Mouse (Mus musculus) large intestine, adult 2 months (tissue): ENCODE measurements around the gene Polh. TPM values are rescaled to one million over a fixed set of nuclear protein-coding genes. Genes with fewer than 3 reads are reported as not detected.
A peak's percentile ranks its signal among the peaks of the same experiment; 100 is the strongest.

Experiments
- DNase-seq: peaks from one replicate; pipeline ENCODE4 v3.0.0-alpha.2; 2012; ENCODE audit warnings: low read depth, low spot score
- WGBS: fragments of 180-500 bp; shearing (Covaris S2); methylation state at CpG from one replicate; pipeline ENCODE4 v1.1.7; 2018; 5-methylcytosine and 5-hydroxymethylcytosine counted together
- polyA plus RNA-seq: library from polyadenylated mRNA; depleted of rRNA; stranded (reverse); fragments of >200 nt; gene quantifications from 2 replicates; pipeline ENCODE4 v1.2.3, GENCODE M21; 2012; rRNA removed

The Polh gene
- polyA plus RNA-seq: 4.2 and 4.4 TPM in 2 replicates

DNA sequence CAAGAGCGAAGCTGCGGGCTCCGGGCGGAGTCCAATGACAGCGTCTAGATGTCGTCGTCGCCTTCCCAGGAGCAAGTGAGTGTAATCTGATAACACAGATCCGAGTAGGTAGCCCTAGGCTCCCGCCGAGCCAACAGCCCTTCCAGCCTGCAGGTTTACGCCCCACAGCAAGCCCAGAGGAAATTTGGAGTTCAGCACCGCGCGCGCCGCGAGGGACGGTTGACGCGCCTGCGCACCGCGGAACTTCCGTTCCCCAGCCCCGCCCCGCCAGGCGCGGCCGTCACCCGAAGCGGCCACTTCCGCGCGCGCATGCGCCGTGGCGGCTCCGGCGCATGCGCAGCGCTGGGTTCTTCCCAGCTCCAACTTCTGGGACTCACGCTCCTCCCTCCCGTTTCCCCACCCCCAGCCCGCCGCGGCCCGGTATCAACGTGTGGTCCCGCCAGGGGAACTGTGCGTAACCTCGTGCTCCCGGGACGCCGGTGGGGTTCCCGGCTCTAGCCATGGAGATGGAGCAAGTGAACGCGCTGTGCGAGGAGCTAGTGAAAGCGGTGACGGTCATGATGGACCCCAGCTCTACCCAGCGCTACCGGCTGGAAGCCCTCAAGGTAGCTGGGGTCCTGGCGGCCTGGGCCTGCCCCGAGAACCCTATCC is at the start of gene Polh, which contains the start of gene Xpo5:
Polh (minus strand) TSS at position 225 of the 651 bp plus-strand sequence.
Xpo5 (plus strand) TSS at position 362 of the 651 bp plus-strand sequence.
- under 1% methylated on average over 65 of the region's 66 CpGs for WGBS

DNA sequence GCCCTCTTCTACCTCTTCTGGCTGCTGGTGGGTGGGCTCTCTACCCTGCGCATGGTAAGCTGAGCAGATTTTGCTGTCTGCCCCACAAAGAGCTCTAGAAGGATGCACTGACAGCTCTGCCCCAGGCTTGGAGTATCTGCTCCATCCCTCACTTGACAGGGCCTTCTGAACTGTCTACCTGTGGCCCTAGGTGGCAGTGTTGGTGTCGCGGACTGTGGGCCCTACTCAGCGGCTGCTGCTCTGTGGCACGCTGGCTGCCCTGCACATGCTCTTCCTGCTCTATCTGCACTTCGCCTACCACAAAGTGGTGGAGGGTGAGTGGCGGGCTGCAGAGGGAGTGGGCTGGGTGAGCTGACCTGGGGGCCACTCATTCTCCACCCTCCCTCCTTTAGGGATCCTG is 48.7 kb upstream of the Polh start:
- DNase-seq: no peak
- WGBS: 75% methylated on average over 7 of the region's 7 CpGs

More for the DNA sequence above, at the start of gene Polh, which contains the start of gene Xpo5:
- DNase-seq: peak; percentile 72

DNA sequence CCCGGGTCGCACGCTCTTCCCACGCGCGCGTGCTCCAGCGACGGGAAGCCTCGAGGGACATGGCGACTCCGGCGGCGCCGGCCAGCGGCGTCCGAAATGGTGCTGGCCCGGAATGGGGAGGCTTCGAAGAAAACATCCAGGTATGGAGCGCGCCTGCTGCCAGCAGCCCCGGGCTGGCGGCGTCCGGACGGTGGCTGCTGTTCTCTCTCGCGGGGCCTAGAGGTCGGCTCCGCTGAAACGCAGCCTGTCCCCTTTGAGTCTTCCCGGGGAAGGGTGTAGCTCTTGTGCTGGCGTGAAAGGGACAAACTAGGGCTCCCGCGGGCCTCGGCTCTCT is 45.7 kb upstream of the Polh start:
- no peak for DNase-seq
- WGBS: under 1% methylated on average over 37 of the region's 37 CpGs

DNA sequence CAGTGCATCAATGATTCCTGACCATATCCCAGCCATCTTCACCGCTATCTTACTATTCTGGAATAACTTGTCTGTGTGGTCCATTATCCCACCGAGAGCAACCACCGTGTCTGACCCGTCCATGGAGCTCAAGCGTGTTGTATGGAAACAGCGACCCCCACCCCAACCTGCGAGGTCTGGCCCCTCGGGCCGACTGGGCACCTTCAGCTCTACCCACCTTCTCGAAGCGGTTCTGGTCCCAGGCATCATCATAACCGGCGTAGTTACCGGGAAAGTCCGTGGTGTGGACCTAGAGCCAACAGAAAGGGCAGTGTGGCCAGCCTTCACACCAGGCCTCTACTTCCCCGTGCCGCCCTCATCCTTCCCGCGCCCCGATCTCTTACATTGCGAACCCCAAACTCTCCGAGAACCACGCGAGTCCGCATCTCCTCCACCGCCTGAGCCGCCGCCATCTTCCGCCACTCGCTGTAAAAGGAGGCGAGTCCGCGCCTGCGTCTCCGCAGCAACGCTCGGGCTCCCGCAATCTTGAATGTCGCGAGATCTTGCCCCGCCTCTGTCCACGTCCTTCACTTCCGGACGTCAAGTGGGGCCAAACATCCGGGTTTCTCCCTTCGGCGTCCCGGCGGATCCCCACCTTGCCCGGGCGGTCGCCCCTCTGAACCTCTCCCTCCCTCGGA is 45.2 kb upstream of the Polh start, which contains the start of the genes Polr1c and Yipf3:
Polr1c (minus strand) TSS at position 543 of the 677 bp plus-strand sequence.
Yipf3 (plus strand) TSS at position 569 of the 677 bp plus-strand sequence.
- DNase-seq: peak; percentile 82
- WGBS: under 1% methylated on average over 53 of the region's 53 CpGs

DNA sequence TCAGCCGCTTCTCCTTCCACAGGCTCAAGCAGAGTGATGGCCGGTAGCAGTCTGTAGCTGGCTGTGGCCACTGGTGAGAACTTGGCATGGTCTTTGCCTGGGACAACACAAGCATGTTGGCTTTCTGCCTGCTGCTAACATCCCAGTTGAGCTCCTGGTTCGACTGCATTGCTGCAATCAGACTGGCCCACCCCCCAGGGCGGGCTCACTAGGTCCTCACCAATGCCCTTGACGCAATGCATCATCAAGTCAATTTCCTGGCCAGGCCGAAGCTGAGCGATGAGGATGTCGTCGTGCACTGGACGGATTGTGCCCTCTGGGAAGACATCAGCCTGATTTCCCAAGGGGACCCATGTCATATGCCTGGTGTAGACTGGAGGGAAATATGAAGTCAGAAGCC is 42.1 kb upstream of the Polh start:
- no peak for DNase-seq
- WGBS: 75% methylated on average over 10 of the region's 10 CpGs

DNA sequence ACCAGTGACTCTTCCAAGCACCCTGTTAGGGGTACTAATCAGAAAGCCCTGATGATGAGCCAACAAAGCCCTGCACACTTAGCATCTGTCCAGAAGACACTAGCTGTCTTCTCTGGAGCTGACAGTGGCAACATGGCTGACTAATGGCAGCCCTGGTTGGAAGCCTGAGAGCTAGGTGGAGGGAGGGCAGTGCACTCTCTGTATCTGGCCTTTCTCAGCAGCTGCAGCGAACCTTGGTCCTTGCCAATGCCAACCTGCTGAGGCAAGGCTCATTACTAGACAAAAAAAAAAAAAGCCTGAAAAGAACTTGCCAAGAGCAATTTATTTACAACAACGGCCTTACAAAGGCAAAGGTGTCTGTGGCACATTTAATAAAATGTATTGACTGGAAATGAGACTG is 41.2 kb upstream of the Polh start:
- 27% methylated on average over 2 of the region's 2 CpGs for WGBS
- DNase-seq: no peak

DNA sequence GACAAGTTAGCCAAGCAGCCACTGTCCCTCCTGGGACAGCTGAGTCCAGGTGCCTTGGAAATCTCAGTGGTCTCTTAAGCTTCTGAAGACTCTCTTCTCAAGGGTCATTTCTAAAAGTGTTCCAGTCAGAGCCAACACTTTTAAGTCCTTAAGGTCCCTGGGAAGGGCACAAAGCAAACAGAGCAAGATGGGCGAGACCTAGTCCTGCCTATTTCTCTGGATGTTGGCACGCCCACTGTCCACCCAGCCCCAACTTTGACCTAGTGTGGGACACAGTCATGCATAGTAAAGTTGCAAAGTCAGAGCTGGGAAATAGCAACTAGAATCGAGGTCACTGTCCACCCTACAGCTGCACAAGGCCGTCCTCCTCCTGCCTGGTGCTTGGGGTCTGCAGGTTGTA is 40.5 kb upstream of the Polh start:
- WGBS: 25% methylated on average over 4 of the region's 4 CpGs
- DNase-seq: peak; percentile 63

DNA sequence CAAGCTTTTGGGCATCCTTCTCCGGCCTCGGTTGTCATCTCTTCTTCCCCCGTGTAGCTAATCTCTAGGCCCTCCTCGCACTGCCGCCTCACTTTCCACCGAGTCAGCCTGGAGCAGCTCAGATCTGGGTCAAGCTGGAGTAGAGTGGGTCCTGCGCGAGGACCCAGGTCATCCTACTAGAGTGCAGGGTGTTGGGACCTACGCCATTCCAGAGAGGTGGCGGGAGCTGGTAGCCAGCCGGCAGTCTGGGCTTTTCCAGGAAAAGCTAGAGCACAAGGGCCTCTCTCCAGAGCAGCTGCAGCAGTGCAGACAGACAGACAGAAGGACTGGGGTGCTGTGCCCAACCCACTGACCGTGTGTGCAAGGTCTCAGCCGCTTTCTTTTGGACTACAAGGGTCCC is 39.8 kb upstream of the Polh start:
- 87% methylated on average over 13 of the region's 13 CpGs for WGBS
- no peak for DNase-seq

DNA sequence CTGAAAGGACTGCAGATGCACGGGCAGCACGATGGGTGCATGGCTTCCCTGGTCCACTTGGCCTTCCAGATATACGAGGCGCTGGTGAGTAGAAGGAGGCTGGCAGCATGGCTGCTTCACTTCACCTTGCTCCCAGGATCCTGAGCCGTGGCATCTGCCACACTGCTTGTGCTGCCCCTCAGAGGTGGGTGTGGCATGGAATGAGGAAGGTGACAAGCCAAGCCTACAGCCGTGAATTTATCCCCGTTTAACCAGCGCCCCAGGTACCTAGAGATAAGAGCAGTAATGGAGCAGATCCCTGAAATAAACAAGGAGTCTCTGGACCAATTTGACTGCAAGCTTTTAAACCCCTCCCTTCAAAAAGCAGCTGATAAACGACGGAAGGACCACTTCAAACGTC is 39.0 kb upstream of the Polh start:
- no peak for DNase-seq
- WGBS: 46% methylated on average over 11 of the region's 11 CpGs

DNA sequence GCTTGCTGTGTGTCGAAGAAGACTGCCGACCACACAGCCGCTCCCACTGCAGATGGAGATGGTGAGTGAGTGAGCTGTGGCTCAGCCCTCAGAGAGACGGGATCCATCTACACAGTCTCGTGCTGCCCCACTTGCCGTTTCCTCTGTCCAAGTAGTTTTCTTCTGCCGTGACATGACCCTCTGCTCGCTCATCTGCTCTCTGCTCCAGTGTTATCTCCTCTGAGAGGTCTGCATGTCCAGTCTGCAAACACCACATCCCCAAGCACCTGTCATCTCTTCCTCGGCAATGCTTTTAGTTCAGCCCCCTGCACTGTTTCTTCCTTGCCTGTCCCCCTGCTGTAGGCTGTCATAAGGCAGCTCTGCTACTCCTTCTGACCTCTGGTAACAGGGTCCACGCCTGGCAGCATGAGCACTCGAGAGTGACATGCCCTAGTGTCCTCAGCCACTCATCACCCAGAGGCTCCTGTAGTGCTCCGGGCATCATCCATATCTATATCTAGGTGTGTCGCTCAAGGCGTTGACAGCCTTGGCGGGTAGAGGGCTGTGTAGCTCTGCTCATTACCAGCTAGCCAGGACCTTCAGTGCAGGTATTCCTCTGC is 37.2 kb upstream of the Polh start:
- no peak for DNase-seq
- WGBS: 95% methylated on average over 15 of the region's 15 CpGs

DNA sequence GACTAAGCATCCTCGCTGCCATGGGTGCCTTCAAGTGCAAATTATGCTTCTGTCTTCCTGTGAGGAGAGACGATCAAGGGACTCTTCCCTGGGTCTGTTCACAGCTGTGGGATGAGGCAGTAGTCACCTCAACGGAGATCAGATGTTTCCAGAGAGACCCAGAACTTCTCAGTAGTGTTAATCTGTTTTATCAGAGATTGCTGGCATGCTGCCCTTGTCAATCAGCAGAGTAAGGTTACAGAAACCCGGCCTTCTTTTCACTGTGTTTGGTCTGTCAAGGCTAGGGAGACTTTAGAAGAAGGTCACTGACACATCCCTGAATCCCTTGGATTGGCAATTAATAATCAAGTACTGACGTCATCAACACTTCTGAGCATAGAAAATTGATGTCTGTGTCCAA is 35.0 kb upstream of the Polh start:
- no peak for DNase-seq
- 76% methylated on average over 5 of the region's 5 CpGs for WGBS

DNA sequence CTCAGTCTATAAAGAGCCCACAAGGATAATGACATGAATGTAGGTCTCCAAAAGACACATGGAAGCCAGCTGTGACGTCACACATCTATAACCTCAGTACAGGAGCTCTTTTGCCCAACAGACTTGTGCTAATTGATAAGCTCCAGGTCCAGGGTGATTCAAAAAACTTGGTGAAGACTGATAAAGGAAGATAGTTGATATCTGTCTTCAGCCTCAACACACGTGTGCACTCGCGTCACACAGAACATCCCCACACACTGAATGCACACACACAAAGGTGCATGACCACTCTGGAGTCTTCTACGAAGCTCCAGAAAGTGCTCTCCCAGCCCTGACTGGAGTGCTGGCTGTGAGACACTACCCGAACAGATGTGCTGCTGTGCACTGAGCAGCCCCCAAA is 34.6 kb upstream of the Polh start:
- WGBS: 88% methylated on average over 6 of the region's 6 CpGs
- DNase-seq: no peak

DNA sequence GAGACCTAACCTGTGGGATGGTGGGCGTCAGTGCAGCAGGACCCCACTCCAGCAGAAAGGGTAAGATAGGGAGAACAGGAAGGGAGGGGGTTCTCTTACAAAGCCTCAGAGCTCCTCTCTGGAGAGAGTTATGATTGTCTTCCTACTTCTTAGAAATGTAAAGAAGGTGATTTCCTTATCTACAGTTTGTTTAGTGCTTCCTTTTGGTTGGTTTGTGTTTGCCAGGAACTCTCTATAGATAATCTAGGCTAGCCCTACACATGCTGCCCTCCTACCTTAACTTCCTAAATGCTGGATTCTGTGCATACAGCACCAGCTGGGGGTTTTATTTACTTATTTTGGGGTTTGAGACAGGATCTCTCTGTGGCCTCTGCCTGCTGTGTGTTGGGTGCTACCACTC is 33.6 kb upstream of the Polh start:
- WGBS: 94% methylated on average over 1 of the region's 1 CpGs
- DNase-seq: no peak

DNA sequence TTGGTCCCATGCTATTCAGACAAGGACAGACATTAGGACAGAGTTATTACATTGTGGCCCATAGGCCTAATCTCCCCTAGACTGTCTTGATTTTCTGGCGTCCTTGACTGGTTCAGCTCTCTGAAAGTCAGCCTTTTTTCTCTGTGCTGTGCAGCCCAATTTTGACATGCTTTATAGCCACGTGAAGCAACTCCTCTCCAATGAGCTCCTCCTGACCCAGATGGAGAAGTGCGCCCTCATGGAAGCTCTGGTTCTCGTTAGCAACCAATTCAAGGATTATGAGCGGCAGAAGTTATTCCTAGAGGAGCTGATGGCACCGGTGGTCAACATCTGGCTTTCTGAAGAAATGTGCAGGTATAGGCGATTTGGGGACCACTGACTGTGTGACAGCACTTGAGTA is 25.1 kb upstream of the Polh start:
- no peak for DNase-seq
- 88% methylated on average over 7 of the region's 7 CpGs for WGBS

DNA sequence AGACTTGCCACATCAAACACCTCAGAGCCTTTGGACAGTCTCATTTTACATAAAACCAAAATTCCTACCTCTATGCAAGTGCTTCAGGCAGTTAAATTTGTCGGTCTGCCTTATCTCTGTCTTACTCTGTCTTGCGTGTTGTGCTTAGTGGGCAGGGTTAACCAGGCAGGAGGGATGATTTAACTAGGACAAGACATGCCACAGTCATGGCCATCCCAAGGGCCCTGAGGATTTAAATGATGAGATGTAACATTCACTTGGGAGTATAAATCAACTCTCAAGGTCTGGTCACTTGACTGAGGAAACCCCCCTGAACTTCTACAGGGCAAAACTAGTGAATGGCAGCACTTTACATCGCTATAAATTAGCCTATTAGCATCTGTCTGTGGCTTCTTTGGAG is 19.2 kb upstream of the Polh start:
- no peak for DNase-seq
- WGBS: 93% methylated on average over 3 of the region's 3 CpGs

DNA sequence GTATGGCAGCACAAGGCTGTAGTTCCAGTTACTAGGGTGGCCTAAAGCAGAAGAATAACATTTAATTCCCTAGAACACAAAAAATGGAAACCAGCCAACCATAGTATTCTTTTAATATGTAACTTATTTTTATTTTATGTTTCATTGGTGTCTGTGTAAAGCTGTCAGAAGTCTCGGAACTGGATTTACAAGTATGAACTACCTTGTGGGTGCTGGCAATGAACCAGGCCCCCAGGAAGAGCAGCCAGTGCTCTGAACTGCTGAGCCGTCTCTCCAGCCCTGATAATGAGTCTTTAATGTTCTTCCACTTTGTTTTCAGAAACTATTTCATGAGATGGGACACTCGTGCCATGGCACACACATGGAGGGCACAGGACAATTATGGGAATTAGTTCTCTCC is 8.1 kb upstream of the Polh start:
- WGBS: 39% methylated on average over 3 of the region's 3 CpGs
- no peak for DNase-seq

DNA sequence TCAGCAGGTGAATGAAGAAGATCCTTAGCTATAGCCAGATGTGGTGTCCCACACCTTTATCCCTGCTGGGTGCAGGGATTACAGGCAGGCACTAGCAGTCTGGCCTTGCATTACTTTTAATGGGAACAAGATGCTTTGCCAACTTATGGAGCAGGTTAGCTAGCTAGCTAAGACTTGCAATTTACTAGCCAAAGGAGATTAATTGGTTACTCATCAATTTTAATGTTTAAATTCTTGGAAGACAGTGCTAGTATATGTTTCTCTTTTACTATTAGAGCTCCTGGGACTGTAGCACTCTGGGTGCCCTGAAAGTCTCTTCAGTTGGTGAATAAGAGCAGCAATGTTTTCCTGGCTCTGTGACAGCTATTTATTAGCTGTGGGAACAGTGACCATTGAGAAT is 4.2 kb upstream of the Polh start:
- no peak for DNase-seq

DNA sequence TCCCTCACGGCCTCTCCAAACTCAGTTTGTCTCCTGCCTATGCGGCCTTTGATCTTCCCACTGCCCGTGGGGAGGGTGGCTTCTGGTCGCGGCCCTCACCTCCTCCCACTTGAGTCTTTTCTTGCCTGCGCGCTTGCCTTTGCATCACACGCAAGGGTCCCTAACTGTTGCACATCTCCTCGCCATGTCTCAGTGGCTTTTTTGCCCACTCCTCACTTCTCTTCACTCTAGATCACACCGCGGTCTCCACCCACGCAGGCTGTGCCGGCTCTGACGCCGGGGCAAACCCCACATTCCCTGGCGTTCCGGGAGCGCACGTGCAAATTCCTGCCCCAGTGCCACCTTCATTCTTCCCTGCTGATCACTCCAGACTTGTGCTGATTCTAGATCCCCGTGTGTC is 633 bp upstream of the Polh start:
- no peak for DNase-seq

DNA sequence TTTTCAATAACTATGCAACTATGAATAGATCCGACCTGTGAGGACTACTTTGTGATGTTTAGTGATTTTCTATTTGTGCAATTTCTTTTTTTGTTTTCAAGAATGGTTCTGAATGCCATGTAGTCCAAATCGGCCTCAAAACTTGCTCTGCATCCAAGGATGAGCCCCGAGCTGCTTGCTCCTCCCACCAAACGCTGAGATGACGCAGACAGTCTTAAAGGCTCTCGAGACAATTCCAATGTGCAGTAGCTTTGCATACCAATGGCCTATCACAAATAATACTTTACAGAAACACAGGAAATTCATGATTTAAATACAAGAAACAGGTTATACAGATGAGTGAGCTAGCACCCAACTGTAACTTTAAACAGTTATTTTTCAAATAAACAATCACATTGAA is 1.3 kb downstream of the Polh start:
- WGBS: 25% methylated on average over 6 of the region's 6 CpGs
- DNase-seq: no peak

More for the DNA sequence above, 633 bp upstream of the Polh start:
- WGBS: under 1% methylated on average over 20 of the region's 20 CpGs

DNA sequence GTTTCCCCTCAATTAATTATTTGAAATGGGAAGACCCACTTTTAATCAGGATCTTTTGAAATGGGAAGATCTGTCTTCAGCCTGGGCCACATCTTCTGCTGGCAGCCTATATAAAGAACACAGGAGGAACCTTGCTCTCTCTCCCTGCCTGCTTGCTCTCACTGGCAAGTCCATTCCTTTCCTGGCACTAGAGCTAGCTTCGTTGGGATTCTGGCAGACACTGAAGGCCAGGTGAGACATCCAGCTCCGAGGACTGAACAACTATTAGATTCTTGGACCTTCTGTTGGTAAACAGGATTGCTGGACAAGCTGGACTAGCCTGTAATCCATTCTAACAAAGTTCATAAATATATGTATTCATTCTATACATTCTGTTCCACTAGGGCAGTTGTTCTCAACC is 13.6 kb downstream of the Polh start:
- WGBS: 87% methylated on average over 2 of the region's 2 CpGs
- no peak for DNase-seq

DNA sequence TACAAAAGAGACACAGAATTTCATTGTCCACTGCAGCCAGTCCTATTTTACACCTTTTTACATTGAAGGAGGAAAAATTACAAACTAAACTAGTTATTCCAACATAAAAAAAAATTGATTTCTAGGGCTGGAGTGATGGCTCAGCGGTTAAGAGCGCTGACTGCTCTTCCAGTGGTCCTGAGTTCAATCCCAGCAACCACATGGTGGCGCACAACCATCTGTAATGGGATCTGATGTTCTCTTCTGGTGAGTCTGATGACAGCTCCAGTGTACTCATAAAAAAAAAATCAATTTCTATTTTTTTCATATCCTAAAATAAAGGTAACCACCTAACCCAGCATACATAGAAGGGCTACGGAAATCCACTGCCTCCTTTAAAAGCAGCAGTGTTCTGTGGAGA is 20.2 kb downstream of the Polh start:
- no peak for DNase-seq
- 91% methylated on average over 4 of the region's 4 CpGs for WGBS
